Mouse (Mus musculus) testis, adult 2 months (tissue): Measurements from ENCODE around the gene Bcas1. TPM values are rescaled to one million over a fixed set of nuclear protein-coding genes. Genes with fewer than 3 reads are reported as not detected.
A peak's percentile ranks its signal among the peaks of the same experiment; 100 is the strongest.

ENCODE experiments used
- H3K27ac ChIP-seq: fragments of 200-500 bp; 2 replicates; pipeline ENCODE4 v1.5.1; 2012; ENCODE audit warnings: low read depth, low read length; ENCODE audit not compliant: control insufficient read depth, insufficient read depth
- H3K27me3 ChIP-seq: fragments of 200-500 bp; 2 replicates; pipeline ENCODE4 v1.6.1; 2012; ENCODE audit warnings: mild to moderate bottlenecking, low read length, moderate library complexity; ENCODE audit not compliant: control insufficient read depth, insufficient read depth
- H3K36me3 ChIP-seq: fragments of 200-500 bp; 2 replicates; pipeline ENCODE4 v1.6.1; 2012; ENCODE audit warnings: mild to moderate bottlenecking, low read length; ENCODE audit not compliant: control insufficient read depth, insufficient read depth
- H3K4me1 ChIP-seq: fragments of 200-500 bp; 2 replicates; pipeline ENCODE4 v1.6.1; 2012; ENCODE audit warnings: low read length; ENCODE audit not compliant: control insufficient read depth, insufficient read depth
- H3K4me3 ChIP-seq: fragments of 200-500 bp; 2 replicates; pipeline ENCODE4 v1.5.1; 2012; ENCODE audit warnings: low read depth, mild to moderate bottlenecking, low read length, moderate library complexity, mixed read lengths; ENCODE audit not compliant: control insufficient read depth
- CTCF ChIP-seq: fragments of 200-500 bp; IDR thresholded peaks from 2 replicates; pipeline ENCODE4 v1.5.1; 2012; ENCODE audit warnings: low read depth, mild to moderate bottlenecking, inconsistent platforms, low read length, moderate library complexity; ENCODE audit not compliant: control insufficient read depth, insufficient read depth, insufficient replicate concordance
- POLR2A ChIP-seq: fragments of 200-500 bp; IDR thresholded peaks from 2 replicates; pipeline ENCODE4 v1.6.1; 2012; ENCODE audit warnings: low read depth, mild to moderate bottlenecking, inconsistent platforms, low read length, moderate library complexity; ENCODE audit not compliant: control insufficient read depth
- polyA plus RNA-seq: library from polyadenylated mRNA; depleted of rRNA; stranded (reverse); fragments of >200 nt; gene quantifications from 2 replicates; pipeline ENCODE4 v1.2.3, GENCODE M21; 2012

Bcas1 gene
- polyA plus RNA-seq, 1 experiment: 19.4 TPM

DNA sequence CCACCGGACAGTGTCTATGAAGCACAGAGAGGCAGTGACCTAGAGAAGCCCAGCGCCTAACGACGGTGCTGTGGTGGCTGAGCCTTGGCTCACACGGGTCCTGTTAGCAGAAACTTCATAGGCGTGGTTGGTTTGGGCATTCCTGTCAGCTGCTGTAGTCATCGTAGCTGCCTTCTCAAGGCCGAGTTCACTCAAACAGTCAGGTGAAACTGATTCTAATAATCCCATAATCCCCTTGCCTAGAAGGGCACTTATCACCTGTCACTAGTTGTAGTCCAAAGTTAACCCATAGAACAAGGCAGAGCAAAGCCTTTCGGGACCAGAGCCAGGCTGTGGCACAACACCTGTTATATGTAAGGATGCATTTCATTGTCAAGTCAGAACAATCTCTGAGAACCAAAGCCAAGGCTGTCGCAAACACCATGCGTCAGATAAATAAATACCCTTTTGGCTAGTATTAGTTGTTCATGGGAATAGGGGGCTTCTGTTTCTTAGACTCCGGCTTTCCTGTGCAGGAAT lies 85.3 kb downstream of the Bcas1 start:
- Histone ChIP-seq H3K4me3 (no peak overlapping the region), H3K36me3 (no peaks in the 10 kb centered on the region), H3K4me1 (no peaks in the 10 kb centered on the region), H3K27me3 (no peaks in the 10 kb centered on the region), H3K27ac (no peak overlapping the region)
- TF ChIP-seq POLR2A (no peak), CTCF (no peak)

- Histone ChIP-seq H3K36me3 (no peaks in the 10 kb centered on the region), H3K27me3 (no peaks in the 10 kb centered on the region), H3K4me1 (no peaks in the 10 kb centered on the region), H3K4me3 (no peak overlapping the region), H3K27ac (no peak overlapping the region)
- TF ChIP-seq POLR2A: no peak
- no peak for TF ChIP-seq CTCF
Observed at GRCm38 (mm10) chr2:170341179-170341578, 86.5 kb downstream of the Bcas1 start.

- no peak overlapping the region for H3K27ac ChIP-seq
- H3K4me3 ChIP-seq: peak overlapping the region; percentile 15
- TF ChIP-seq POLR2A (no peak), CTCF (no peak)
- H3K4me1 ChIP-seq: no peaks in the 10 kb centered on the region; the same call in 1 of the 2 replicates
- H3K36me3 ChIP-seq: no peaks in the 10 kb centered on the region
- no peaks in the 10 kb centered on the region for H3K27me3 ChIP-seq
Observed at GRCm38 (mm10) chr2:170336266-170336760, 91.3 kb downstream of the Bcas1 start.

GRCm38 (mm10) chr2:170335168-170335567 lies 92.5 kb downstream of the Bcas1 start:
- Histone ChIP-seq H3K36me3 (no peaks in the 10 kb centered on the region), H3K27me3 (no peaks in the 10 kb centered on the region), H3K27ac (no peak overlapping the region), H3K4me1 (no peaks in the 10 kb centered on the region; the same call in 1 of the 2 replicates), H3K4me3 (no peak overlapping the region)
- TF ChIP-seq POLR2A: no peak
- no peak for TF ChIP-seq CTCF

GRCm38 (mm10) chr2:170331870-170332269 lies 95.8 kb downstream of the Bcas1 start:
- no peak for TF ChIP-seq POLR2A
- TF ChIP-seq CTCF: no peak

GRCm38 (mm10) chr2:170330466-170330865 lies 97.2 kb downstream of the Bcas1 start:
- H3K4me1 ChIP-seq: peaks cover 7% of the 10 kb centered on the region
- TF ChIP-seq CTCF: no peak
- no peak for TF ChIP-seq POLR2A
- H3K36me3 ChIP-seq: no peaks in the 10 kb centered on the region
- no peak overlapping the region for H3K27ac ChIP-seq
- no peak overlapping the region for H3K4me3 ChIP-seq
- no peaks in the 10 kb centered on the region; the same call in 1 of the 2 replicates for H3K27me3 ChIP-seq

More at GRCm38 (mm10) chr2:170331870-170332269, 95.8 kb downstream of the Bcas1 start:
- Histone ChIP-seq H3K27me3 (no peaks in the 10 kb centered on the region), H3K36me3 (no peaks in the 10 kb centered on the region), H3K4me1 (peaks cover 4% of the 10 kb centered on the region), H3K27ac (no peak overlapping the region), H3K4me3 (no peak overlapping the region)

- no peak overlapping the region for H3K27ac ChIP-seq
- H3K27me3 ChIP-seq: no peaks in the 10 kb centered on the region; the same call in 1 of the 2 replicates
- no peak overlapping the region for H3K4me3 ChIP-seq
- TF ChIP-seq POLR2A (no peak), CTCF (no peak)
- no peaks in the 10 kb centered on the region for H3K36me3 ChIP-seq
- H3K4me1 ChIP-seq: peaks cover 7% of the 10 kb centered on the region
Observed at GRCm38 (mm10) chr2:170329921-170330320, 97.7 kb downstream of the Bcas1 start.
